10 mouse cellular contexts compared by ENCODE assay signal in genomic region chr17:88274720-88275433, GRCm38 (mm10).
DNase-seq lines count a peak whose midpoint lies in the region; ATAC-seq and TF ChIP-seq lines count a peak whose summit lies in the region.
"Had no signal": no experiment of that assay in that cellular context is flagged by ENCODE, and none has a peak within 500 bp of the region (broad histone marks: within the 10 kb centered on the region; RNA-seq: fewer than 3 reads in every experiment).

No protein-coding gene starts in this region.

- H3K4me2 ChIP-seq in embryonic facial prominence, embryonic 13.5 days: no peak overlapping the region
- no peak overlapping the region for H3K4me2 ChIP-seq in liver, embryonic 11.5 days
- no peak overlapping the region for H3K4me2 ChIP-seq in liver, postnatal 0 days (ENCODE audit: low read depth, low read length)
- peak overlapping the region; percentile 31 for H3K4me2 ChIP-seq in neural tube, embryonic 15.5 days
- H3K4me2 ChIP-seq in heart, embryonic 12.5 days: no peak overlapping the region
- H3K4me2 ChIP-seq in liver, embryonic 12.5 days: no peak overlapping the region
- H3K4me2 ChIP-seq: heart, embryonic 11.5 days had no signal

- H3K9me3 ChIP-seq in embryonic facial prominence, embryonic 13.5 days: no peaks in the 10 kb centered on the region
- H3K9me3 ChIP-seq in embryonic facial prominence, embryonic 10.5 days: 0 out of 2 replicates have a peak, but pooled peaks cover 4% of the 10 kb centered on the region
- no peaks in the 10 kb centered on the region for H3K9me3 ChIP-seq in liver, embryonic 11.5 days (ENCODE audit: control insufficient read depth, low read length)
- H3K9me3 ChIP-seq in liver, postnatal 0 days (ENCODE audit: low read length): no peaks in the 10 kb centered on the region
- H3K9me3 ChIP-seq in neural tube, embryonic 15.5 days (replicated peaks): no peaks in the 10 kb centered on the region
- H3K9me3 ChIP-seq in heart, embryonic 12.5 days (replicated peaks): peaks cover 7% of the 10 kb centered on the region
- H3K9me3 ChIP-seq in liver, embryonic 12.5 days (replicated peaks): no peaks in the 10 kb centered on the region

- no peaks in the 10 kb centered on the region for H3K36me3 ChIP-seq in embryonic facial prominence, embryonic 13.5 days
- H3K36me3 ChIP-seq in embryonic facial prominence, embryonic 10.5 days (replicated peaks): no peaks in the 10 kb centered on the region
- no peaks in the 10 kb centered on the region for H3K36me3 ChIP-seq in liver, embryonic 11.5 days (ENCODE audit: control insufficient read depth, insufficient read depth, low read length)
- H3K36me3 ChIP-seq in liver, postnatal 0 days (replicated peaks; ENCODE audit: insufficient read depth, low read length): no peaks in the 10 kb centered on the region
- no peaks in the 10 kb centered on the region for H3K36me3 ChIP-seq in neural tube, embryonic 15.5 days
- H3K36me3 ChIP-seq in heart, embryonic 12.5 days: no peaks in the 10 kb centered on the region
- H3K36me3 ChIP-seq in liver, embryonic 12.5 days: no peaks in the 10 kb centered on the region

- peaks cover 7% of the 10 kb centered on the region; the same call in 1 of the 2 replicates for H3K4me1 ChIP-seq in embryonic facial prominence, embryonic 13.5 days
- no peaks in the 10 kb centered on the region for H3K4me1 ChIP-seq in embryonic facial prominence, embryonic 10.5 days
- no peaks in the 10 kb centered on the region for H3K4me1 ChIP-seq in liver, embryonic 11.5 days (replicated peaks; ENCODE audit: control insufficient read depth, insufficient read depth, low read length)
- H3K4me1 ChIP-seq in liver, postnatal 0 days (ENCODE audit: insufficient read depth): no peaks in the 10 kb centered on the region
- H3K4me1 ChIP-seq in neural tube, embryonic 15.5 days: peaks cover 21% of the 10 kb centered on the region
- no peaks in the 10 kb centered on the region for H3K4me1 ChIP-seq in heart, embryonic 12.5 days (replicated peaks)
- no peaks in the 10 kb centered on the region for H3K4me1 ChIP-seq in liver, embryonic 12.5 days

- ATAC-seq in embryonic facial prominence, embryonic 13.5 days (ENCODE audit: insufficient number of reproducible peaks, insufficient read depth, low FRiP score, low TSS enrichment, low read depth): no peak
- ATAC-seq in liver, embryonic 11.5 days (replicated peaks; ENCODE audit: low FRiP score): no peak
- ATAC-seq in liver, postnatal 0 days: no peak
- ATAC-seq in hematopoietic stem cell, adult 5-6 weeks (replicated peaks in 1 of 2; ENCODE audit: insufficient read depth in 1 of 2, low FRiP score in 2 of 2, low TSS enrichment in 1 of 2, low read depth in 1 of 2, poor library complexity in 2 of 2, severe bottlenecking in 2 of 2): peak; percentile 42 to 56; a peak in 2 of 4 replicates
- ATAC-seq in neural tube, embryonic 15.5 days (ENCODE audit: low FRiP score): peak; percentile 91
- no peak for ATAC-seq in heart, embryonic 12.5 days (ENCODE audit: insufficient number of reproducible peaks, low FRiP score)
- no peak for ATAC-seq in liver, embryonic 12.5 days

- TF ChIP-seq CTCF in liver, postnatal 0 days (IDR thresholded peaks at IDR 0.05; ENCODE audit: low read depth): no peak

- H3K9ac ChIP-seq in embryonic facial prominence, embryonic 13.5 days: no peak overlapping the region
- H3K9ac ChIP-seq in liver, embryonic 11.5 days (ENCODE audit: low read depth, low read length): no peak overlapping the region
- no peak overlapping the region for H3K9ac ChIP-seq in liver, postnatal 0 days (replicated peaks)
- no peak overlapping the region for H3K9ac ChIP-seq in neural tube, embryonic 15.5 days (replicated peaks)
- H3K9ac ChIP-seq in heart, embryonic 12.5 days: no peak overlapping the region
- H3K9ac ChIP-seq in liver, embryonic 12.5 days: no peak overlapping the region
- H3K9ac ChIP-seq: liver, embryonic 14.5 days had no signal

- H3K27ac ChIP-seq in embryonic facial prominence, embryonic 13.5 days: peak overlapping the region; percentile 2; the same call in 1 of the 2 replicates
- no peak overlapping the region for H3K27ac ChIP-seq in embryonic facial prominence, embryonic 10.5 days (replicated peaks)
- H3K27ac ChIP-seq in liver, embryonic 11.5 days (ENCODE audit: low read depth, low read length): no peak overlapping the region
- no peak overlapping the region for H3K27ac ChIP-seq in liver, postnatal 0 days (ENCODE audit: low read depth)
- H3K27ac ChIP-seq in neural tube, embryonic 15.5 days (replicated peaks): peak overlapping the region; percentile 85
- no peak overlapping the region for H3K27ac ChIP-seq in heart, embryonic 12.5 days (ENCODE audit: poor library complexity, severe bottlenecking)
- no peak overlapping the region for H3K27ac ChIP-seq in liver, embryonic 12.5 days
- H3K27ac ChIP-seq: liver, embryonic 14.5 days had no signal

- H3K4me3 ChIP-seq in embryonic facial prominence, embryonic 13.5 days: no peak overlapping the region
- H3K4me3 ChIP-seq in embryonic facial prominence, embryonic 10.5 days: no peak overlapping the region
- H3K4me3 ChIP-seq in liver, embryonic 11.5 days (ENCODE audit: low read depth, low read length): no peak overlapping the region
- no peak overlapping the region for H3K4me3 ChIP-seq in liver, postnatal 0 days (ENCODE audit: low read depth, low read length)
- H3K4me3 ChIP-seq in neural tube, embryonic 15.5 days (replicated peaks): no peak overlapping the region
- no peak overlapping the region for H3K4me3 ChIP-seq in heart, embryonic 12.5 days
- H3K4me3 ChIP-seq in liver, embryonic 12.5 days: no peak overlapping the region

- no peak for DNase-seq in embryonic facial prominence, embryonic 10.5 days (ENCODE audit: low spot score)
- DNase-seq in liver, embryonic 11.5 days (ENCODE audit: low spot score): peak; percentile 7
- no peak for DNase-seq in liver, postnatal 0 days

- WGBS in embryonic facial prominence, embryonic 13.5 days: 50% methylated on average over 6 of the region's 6 CpGs
- 75% methylated on average over 6 of the region's 6 CpGs for WGBS in embryonic facial prominence, embryonic 10.5 days
- WGBS in liver, embryonic 11.5 days: 71% methylated on average over 6 of the region's 6 CpGs
- WGBS in liver, postnatal 0 days (ENCODE audit: insufficient replicate concordance): 67% methylated on average over 6 of the region's 6 CpGs
- 11% methylated on average over 6 of the region's 6 CpGs for WGBS in neural tube, embryonic 15.5 days
- 67% methylated on average over 6 of the region's 6 CpGs for WGBS in heart, embryonic 12.5 days
- 67% methylated on average over 6 of the region's 6 CpGs for WGBS in liver, embryonic 12.5 days (ENCODE audit: insufficient replicate concordance)

- H3K27me3 ChIP-seq in embryonic facial prominence, embryonic 13.5 days: no peaks in the 10 kb centered on the region
- H3K27me3 ChIP-seq in embryonic facial prominence, embryonic 10.5 days (replicated peaks; ENCODE audit: low read depth, poor library complexity, severe bottlenecking): no peaks in the 10 kb centered on the region
- no peaks in the 10 kb centered on the region for H3K27me3 ChIP-seq in liver, embryonic 11.5 days (replicated peaks; ENCODE audit: control insufficient read depth, insufficient read depth, low read length)
- H3K27me3 ChIP-seq in liver, postnatal 0 days (ENCODE audit: insufficient read depth, low read length): no peaks in the 10 kb centered on the region
- no peaks in the 10 kb centered on the region for H3K27me3 ChIP-seq in neural tube, embryonic 15.5 days (replicated peaks)
- no peaks in the 10 kb centered on the region for H3K27me3 ChIP-seq in heart, embryonic 12.5 days (replicated peaks)
- no peaks in the 10 kb centered on the region for H3K27me3 ChIP-seq in liver, embryonic 12.5 days (replicated peaks)

- no peak for TF ChIP-seq EP300 in liver, postnatal 0 days (IDR thresholded peaks at IDR 0.05; ENCODE audit: low read depth)

Comparison
In these comparisons a context has a peak if more than half of its experiments do, and no peak if none do; other contexts are left out.
1. H3K27ac ChIP-seq: peak in embryonic facial prominence, embryonic 13.5 days (single experiment) and neural tube, embryonic 15.5 days (single experiment); none in embryonic facial prominence, embryonic 10.5 days (single experiment), liver, embryonic 11.5 days (single experiment), liver, postnatal 0 days (single experiment), heart, embryonic 12.5 days (single experiment) and liver, embryonic 12.5 days (single experiment).
2. ATAC-seq: peak in hematopoietic stem cell, adult 5-6 weeks (2 of 2) and neural tube, embryonic 15.5 days (single experiment); none in embryonic facial prominence, embryonic 13.5 days (single experiment), liver, embryonic 11.5 days (single experiment), liver, postnatal 0 days (single experiment), heart, embryonic 12.5 days (single experiment) and liver, embryonic 12.5 days (single experiment).